Mouse (Mus musculus) neural tube, embryonic 14.5 days (tissue): Measurements from ENCODE around the gene Mon1b. TPM values are rescaled to one million over a fixed set of nuclear protein-coding genes. Genes with fewer than 3 reads are reported as not detected.
A peak's percentile ranks its signal among the peaks of the same experiment; 100 is the strongest.

ENCODE experiments used
- ATAC-seq: fragments of 200-750 bp; cut with Nextera tagmentation; 2 replicates; pipeline ENCODE4 v1.8.0; 2017; ENCODE audit warnings: low read depth, mild to moderate bottlenecking, moderate TSS enrichment, moderate library complexity
- H3K27ac ChIP-seq: fragments of 300-500 bp; sonication (generic); 2 replicates; pipeline ENCODE4 v1.5.1; 2014; ENCODE audit warnings: low read depth, mild to moderate bottlenecking, control low read depth, low read length, moderate library complexity, mixed read lengths
- H3K27me3 ChIP-seq: fragments of 300-500 bp; sonication (generic); 2 replicates; pipeline ENCODE4 v1.6.1; 2014; ENCODE audit warnings: low read length; ENCODE audit not compliant: control insufficient read depth, insufficient read depth
- H3K36me3 ChIP-seq: fragments of 300-500 bp; sonication (generic); 2 replicates; pipeline ENCODE4 v1.6.1; 2014; ENCODE audit warnings: low read length, mixed read lengths; ENCODE audit not compliant: control insufficient read depth, insufficient read depth
- H3K4me1 ChIP-seq: fragments of 300-500 bp; sonication (generic); 2 replicates; pipeline ENCODE4 v1.6.1; 2014; ENCODE audit warnings: low read length; ENCODE audit not compliant: control insufficient read depth, insufficient read depth
- H3K4me2 ChIP-seq: fragments of 300-500 bp; sonication (generic); 2 replicates; pipeline ENCODE4 v1.6.1; 2014; ENCODE audit warnings: mild to moderate bottlenecking, low read depth, low read length, control low read depth
- H3K4me3 ChIP-seq: fragments of 300-500 bp; sonication (generic); 2 replicates; pipeline ENCODE4 v1.5.1; 2014; ENCODE audit warnings: low read depth, low read length, control low read depth, mixed read lengths
- H3K9ac ChIP-seq: fragments of 300-500 bp; sonication (generic); replicated peaks from 2 replicates; pipeline ENCODE4 v1.6.1; 2014; ENCODE audit warnings: low read depth, mild to moderate bottlenecking, control low read depth, low read length, mixed read lengths
- H3K9me3 ChIP-seq: fragments of 300-500 bp; sonication (generic); 2 replicates; pipeline ENCODE4 v1.6.1; 2016; ENCODE audit warnings: low read length; ENCODE audit not compliant: control insufficient read depth
- WGBS: fragments of 180-500 bp; shearing (Covaris S2); extraction: QIAGEN DNeasy Blood & Tissue Kit; methylation state at CpG from one replicate; pipeline ENCODE4 v1.1.7; 2014; 5-methylcytosine and 5-hydroxymethylcytosine counted together
- polyA plus RNA-seq: library from polyadenylated mRNA; unstranded; fragments of >200 nt; fragmentation: Nextera tagmentation; extraction: Ambion mirVana; gene quantifications from 2 replicates; pipeline ENCODE4 v1.2.1, GENCODE M21; 2014

The Mon1b gene
- polyA plus RNA-seq = 10.7 and 13.6 TPM in 2 replicates

GRCm38 (mm10) chr8:113634670-113635591 is at the start of gene Mon1b:
TSS of gene Mon1b (plus strand) at chr8:113635587.
- Histone ChIP-seq H3K27me3 (no peaks in the 10 kb centered on the region), H3K4me3 (peak within 1 kb of the TSS; percentile 70), H3K9me3 (no peaks in the 10 kb centered on the region), H3K4me2 (peak within 1 kb of the TSS; percentile 98), H3K4me1 (peaks cover 12% of the 10 kb centered on the region), H3K9ac (peak within 1 kb of the TSS; percentile 68), H3K27ac (peak within 1 kb of the TSS; percentile 94), H3K36me3 (no peaks in the 10 kb centered on the region)
- under 1% methylated on average over 42 of the region's 42 CpGs for WGBS
- peak; percentile 98 for ATAC-seq

GRCm38 (mm10) chr8:113598401-113598800 is 37.0 kb upstream of the Mon1b start:
- Histone ChIP-seq H3K4me1 (no peaks in the 10 kb centered on the region), H3K9me3 (no peaks in the 10 kb centered on the region), H3K9ac (no peak overlapping the region), H3K27ac (no peak overlapping the region), H3K27me3 (no peaks in the 10 kb centered on the region), H3K36me3 (no peaks in the 10 kb centered on the region), H3K4me3 (no peak overlapping the region), H3K4me2 (no peak overlapping the region)
- 54% methylated on average over 3 of the region's 3 CpGs for WGBS
- no peak for ATAC-seq

GRCm38 (mm10) chr8:113632634-113633033 is 2.8 kb upstream of the Mon1b start:
- H3K27me3 ChIP-seq = no peaks in the 10 kb centered on the region
- H3K9me3 ChIP-seq = no peaks in the 10 kb centered on the region
- WGBS = 6% methylated on average over 3 of the region's 3 CpGs
- no peak overlapping the region for H3K9ac ChIP-seq
- H3K4me3 ChIP-seq = no peak overlapping the region
- no peak overlapping the region for H3K27ac ChIP-seq
- peaks cover 12% of the 10 kb centered on the region for H3K4me1 ChIP-seq
- H3K36me3 ChIP-seq = no peaks in the 10 kb centered on the region
- H3K4me2 ChIP-seq = no peak overlapping the region
- no peak for ATAC-seq

- Histone ChIP-seq H3K4me1 (peaks cover 12% of the 10 kb centered on the region), H3K9ac (no peak overlapping the region; the same call in 1 of the 2 replicates), H3K4me2 (peak overlapping the region; percentile 51), H3K27me3 (no peaks in the 10 kb centered on the region), H3K27ac (peak overlapping the region; percentile 94), H3K36me3 (no peaks in the 10 kb centered on the region), H3K4me3 (peak overlapping the region; percentile 70), H3K9me3 (no peaks in the 10 kb centered on the region)
- WGBS = 35% methylated on average over 12 of the region's 12 CpGs
- no peak for ATAC-seq
Observed at GRCm38 (mm10) chr8:113634161-113634560, 1.2 kb upstream of the Mon1b start.

GRCm38 (mm10) chr8:113635592-113636279 is 349 bp downstream of the Mon1b start:
- peak overlapping the region; percentile 68 for H3K9ac ChIP-seq
- peak; percentile 81 for ATAC-seq
- H3K27me3 ChIP-seq = no peaks in the 10 kb centered on the region
- H3K9me3 ChIP-seq = no peaks in the 10 kb centered on the region
- H3K4me2 ChIP-seq = peak overlapping the region; percentile 98
- peak overlapping the region; percentile 70 for H3K4me3 ChIP-seq
- peak overlapping the region; percentile 94 for H3K27ac ChIP-seq
- under 1% methylated on average over 44 of the region's 44 CpGs for WGBS
- no peaks in the 10 kb centered on the region for H3K36me3 ChIP-seq
- peaks cover 12% of the 10 kb centered on the region for H3K4me1 ChIP-seq

GRCm38 (mm10) chr8:113636280-113636628 is 867 bp downstream of the Mon1b start:
- H3K9me3 ChIP-seq = no peaks in the 10 kb centered on the region
- H3K4me3 ChIP-seq = peak overlapping the region; percentile 70
- H3K36me3 ChIP-seq = no peaks in the 10 kb centered on the region
- no peak for ATAC-seq
- peak overlapping the region; percentile 68 for H3K9ac ChIP-seq
- H3K4me2 ChIP-seq = peak overlapping the region; percentile 98
- WGBS = 34% methylated on average over 5 of the region's 5 CpGs
- H3K4me1 ChIP-seq = peaks cover 12% of the 10 kb centered on the region
- H3K27ac ChIP-seq = no peak overlapping the region
- no peaks in the 10 kb centered on the region for H3K27me3 ChIP-seq

- H3K4me2 ChIP-seq = no peak overlapping the region
- ATAC-seq = no peak
- no peak overlapping the region for H3K27ac ChIP-seq
- H3K4me3 ChIP-seq = no peak overlapping the region
- no peaks in the 10 kb centered on the region for H3K27me3 ChIP-seq
- H3K9ac ChIP-seq = no peak overlapping the region
- peaks cover 7% of the 10 kb centered on the region; the same call in 1 of the 2 replicates for H3K36me3 ChIP-seq
- no peaks in the 10 kb centered on the region for H3K9me3 ChIP-seq
- H3K4me1 ChIP-seq = peaks cover 7% of the 10 kb centered on the region
- WGBS = 88% methylated on average over 8 of the region's 8 CpGs
Observed at GRCm38 (mm10) chr8:113640357-113640756, 5.0 kb downstream of the Mon1b start.

GRCm38 (mm10) chr8:113642926-113643325 is 7.5 kb downstream of the Mon1b start, which contains the start of gene Syce1l:
TSS of gene Syce1l (plus strand) at chr8:113643213.
- Histone ChIP-seq H3K9me3 (no peaks in the 10 kb centered on the region), H3K4me1 (no peaks in the 10 kb centered on the region), H3K4me3 (no peak within 1 kb of the TSS), H3K27me3 (no peaks in the 10 kb centered on the region), H3K36me3 (peaks cover 7% of the 10 kb centered on the region; the same call in 1 of the 2 replicates), H3K9ac (no peak within 1 kb of the TSS), H3K27ac (no peak within 1 kb of the TSS), H3K4me2 (no peak within 1 kb of the TSS)
- 93% methylated on average over 16 of the region's 16 CpGs for WGBS
- ATAC-seq = no peak
